Mouse (Mus musculus) bone marrow macrophage, adult 2 months (primary cell): Measurements from ENCODE around the gene Arhgap1.

Experiments
- CTCF ChIP-seq: IDR thresholded peaks from 2 replicates; pipeline ENCODE4 v1.5.1; 2012; ENCODE audit warnings: low read depth, mild to moderate bottlenecking, low read length, moderate library complexity
- POLR2A ChIP-seq: IDR thresholded peaks from 2 replicates; pipeline ENCODE4 v1.6.1; 2012; ENCODE audit warnings: mild to moderate bottlenecking, low read depth, low read length, borderline replicate concordance

GRCm38 (mm10) chr2:91632316-91632715 lies 17.3 kb upstream of the Arhgap1 start:
- TF ChIP-seq CTCF (no peak), POLR2A (no peak)
